Mouse (Mus musculus): Measurements from ENCODE around the gene Gm29797. TPM values are rescaled to one million over a fixed set of nuclear protein-coding genes. Genes with fewer than 3 reads are reported as not detected.

The Gm29797 gene
- polyA plus RNA-seq, 1 experiment: not detected

DNA sequence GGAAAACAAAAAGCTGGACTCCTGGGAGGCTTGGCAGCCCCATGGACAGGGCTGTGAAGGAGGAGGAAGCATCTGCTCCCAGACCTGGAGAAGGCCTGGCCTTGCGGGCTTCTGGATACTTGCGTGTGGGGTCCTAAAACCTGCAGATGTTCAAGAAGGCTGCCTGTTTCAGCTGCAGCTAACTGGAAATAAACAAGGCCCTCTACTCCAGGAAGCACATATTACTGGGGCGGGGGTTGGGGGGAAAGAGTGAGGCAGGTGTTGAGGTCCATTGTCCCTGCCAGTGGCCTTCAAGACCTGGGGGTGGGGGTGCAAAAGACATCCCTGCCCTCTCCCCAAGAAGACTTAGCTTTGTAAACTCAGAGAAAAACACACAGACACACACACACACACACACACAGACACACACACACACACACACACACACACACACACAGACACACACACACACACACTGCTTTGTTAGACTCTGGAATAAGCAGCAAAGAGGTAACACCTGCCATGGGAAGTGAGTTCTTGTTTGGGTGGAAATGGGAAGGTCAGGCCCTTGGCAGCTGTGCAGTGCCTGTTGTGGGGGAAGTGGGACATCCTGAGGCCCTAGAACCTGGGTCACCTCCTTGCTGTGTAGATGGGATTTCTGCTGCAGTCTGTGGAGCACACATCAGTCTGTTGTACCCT, 5.9 kb downstream of the Gm29797 start:
- TF ChIP-seq GATA1 (IDR thresholded peaks at IDR 0.05; ENCODE audit: low read length): no peak

- no peak for TF ChIP-seq GATA1 (IDR thresholded peaks at IDR 0.05; ENCODE audit: low read length)
These were observed 6.4 kb downstream of the Gm29797 start for GRCm38 (mm10) chr2:181663298-181663630.

- no peak for TF ChIP-seq GATA1 (IDR thresholded peaks at IDR 0.05; ENCODE audit: low read length)
These were observed 13.6 kb downstream of the Gm29797 start for GRCm38 (mm10) chr2:181670285-181670912.

DNA sequence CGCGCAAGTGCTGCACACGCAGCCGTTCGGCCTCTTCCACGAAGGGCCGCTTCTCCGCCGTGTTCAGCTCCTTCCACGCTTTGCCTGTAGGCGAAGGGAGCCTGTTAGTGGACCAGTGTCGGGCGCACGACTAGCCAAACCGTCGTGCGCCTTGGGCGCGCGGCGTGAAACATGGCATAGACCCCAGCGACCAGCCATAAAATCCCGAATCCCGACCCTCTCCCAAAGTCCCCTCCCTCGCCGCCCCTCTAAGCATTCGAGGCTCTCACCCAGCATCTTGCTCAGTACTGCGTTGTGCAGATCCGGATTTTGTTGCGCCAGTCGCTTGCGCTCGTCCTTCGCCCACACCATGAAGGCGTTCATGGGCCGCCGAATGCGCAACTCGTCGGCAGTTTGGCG, 14.1 kb downstream of the Gm29797 start:
- no peak for TF ChIP-seq GATA1 (IDR thresholded peaks at IDR 0.05; ENCODE audit: low read length)

- no peak for TF ChIP-seq GATA1 (IDR thresholded peaks at IDR 0.05; ENCODE audit: low read length)
These were observed 14.5 kb downstream of the Gm29797 start, which contains the start of gene Sox18 for GRCm38 (mm10) chr2:181671326-181671725. Gene Sox18 (minus strand): TSS chr2:181671640.

DNA sequence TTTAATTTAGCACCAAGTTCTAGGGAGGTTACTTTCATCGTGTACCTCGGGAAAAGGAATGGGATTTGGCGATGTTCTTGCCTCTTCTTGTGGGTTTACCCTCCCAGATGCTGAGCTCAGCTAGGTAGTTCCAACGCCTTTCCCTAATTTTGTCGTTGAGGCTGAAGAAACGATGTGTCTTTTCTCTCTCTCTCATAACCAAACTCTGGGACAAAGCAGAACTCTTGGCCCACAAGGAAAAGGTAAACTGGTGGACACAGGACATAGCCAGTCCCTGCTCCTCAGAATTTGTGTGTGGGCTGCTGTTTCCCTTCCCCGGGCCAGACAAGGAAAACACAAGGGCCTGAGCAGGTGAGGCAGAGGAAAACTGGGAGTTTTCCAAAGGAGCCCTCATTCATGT, 15.2 kb downstream of the Gm29797 start:
- TF ChIP-seq GATA1 (IDR thresholded peaks at IDR 0.05; ENCODE audit: low read length): no peak

- TF ChIP-seq GATA1 (IDR thresholded peaks at IDR 0.05; ENCODE audit: low read length): no peak
These were observed 16.7 kb downstream of the Gm29797 start for GRCm38 (mm10) chr2:181673501-181673900.

GRCm38 (mm10) chr2:181674934-181675333, 18.1 kb downstream of the Gm29797 start:
- TF ChIP-seq GATA1 (IDR thresholded peaks at IDR 0.05; ENCODE audit: low read length): no peak

DNA sequence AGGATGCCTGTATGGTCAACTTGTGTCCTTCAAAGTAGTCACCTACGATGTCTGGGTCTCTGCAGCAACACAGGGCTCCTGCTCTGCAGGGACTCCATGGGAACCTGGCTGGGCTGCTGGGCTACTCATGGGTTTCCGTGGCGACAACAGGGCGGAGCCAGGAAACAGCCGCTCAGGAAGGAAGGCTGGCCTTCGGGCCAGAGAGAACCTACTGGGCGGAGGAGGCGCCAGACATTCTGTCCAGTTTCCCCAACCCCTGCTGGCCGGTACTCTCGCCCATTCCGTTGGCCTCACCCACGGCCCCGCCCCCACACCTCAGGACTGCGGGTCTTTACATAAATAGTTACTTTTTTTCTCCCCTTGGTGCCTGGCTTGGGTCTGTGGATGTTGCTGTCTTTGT, 18.6 kb downstream of the Gm29797 start:
- no peak for TF ChIP-seq GATA1 (IDR thresholded peaks at IDR 0.05; ENCODE audit: low read length)

GRCm38 (mm10) chr2:181676424-181676823, 19.6 kb downstream of the Gm29797 start:
- no peak for TF ChIP-seq GATA1 (IDR thresholded peaks at IDR 0.05; ENCODE audit: low read length)

DNA sequence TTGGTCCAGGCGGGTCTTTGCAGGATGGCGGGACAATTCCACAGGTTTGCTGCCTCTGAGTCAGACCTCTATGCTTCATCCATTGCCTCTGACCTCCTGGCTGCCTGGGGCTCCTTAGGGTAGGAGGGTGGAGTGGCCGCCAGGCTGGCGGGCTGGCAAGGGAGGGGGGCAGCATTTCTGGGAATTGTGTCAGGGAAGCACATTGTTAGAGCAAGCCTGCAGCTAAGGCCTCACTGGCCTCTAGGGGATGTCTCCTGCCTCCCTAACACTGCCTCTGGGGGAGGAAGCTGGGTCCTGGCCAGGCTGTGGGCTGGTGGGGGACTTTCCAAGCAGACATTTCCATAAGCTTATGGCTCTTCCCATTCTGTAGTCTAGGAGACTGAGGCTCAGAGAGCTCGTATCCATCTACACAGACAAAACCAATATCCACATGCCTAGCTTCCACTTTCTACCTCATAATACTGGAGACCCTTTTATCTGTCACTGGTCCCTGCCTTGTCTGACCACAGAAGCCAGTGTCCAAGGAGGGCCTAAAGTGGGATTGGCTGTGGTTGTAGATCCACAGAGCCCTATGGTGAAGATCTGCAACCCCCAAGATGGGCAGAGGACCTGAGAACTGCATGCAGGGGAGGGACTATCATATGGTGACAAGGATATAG, 20.4 kb downstream of the Gm29797 start:
- TF ChIP-seq GATA1 (IDR thresholded peaks at IDR 0.05; ENCODE audit: low read length): no peak

DNA sequence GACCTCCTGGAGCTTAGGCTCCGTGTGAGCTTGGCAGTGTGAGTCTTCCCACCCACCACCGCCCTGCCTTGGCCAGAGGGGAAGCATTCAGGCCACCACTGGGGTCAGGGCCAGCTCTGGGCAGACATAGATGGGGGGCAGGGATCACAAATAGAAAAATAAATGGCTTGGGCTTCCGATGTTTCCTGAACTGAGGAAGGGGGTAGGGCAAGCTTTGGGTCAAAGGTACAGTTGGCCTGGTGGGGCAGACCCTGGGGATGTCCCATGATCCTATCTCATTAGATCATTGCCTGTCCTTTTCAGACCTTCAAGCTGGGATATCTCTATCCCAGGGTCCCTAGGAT, 20.9 kb downstream of the Gm29797 start:
- TF ChIP-seq GATA1 (IDR thresholded peaks at IDR 0.05; ENCODE audit: low read length): no peak

- TF ChIP-seq GATA1 (IDR thresholded peaks at IDR 0.05; ENCODE audit: low read length): no peak
These were observed 21.9 kb downstream of the Gm29797 start for GRCm38 (mm10) chr2:181678780-181679179.

GRCm38 (mm10) chr2:181679951-181680715, 23.3 kb downstream of the Gm29797 start, which contains the start of gene Tcea2:
Gene Tcea2 (plus strand): TSS chr2:181680310.
- TF ChIP-seq GATA1 (IDR thresholded peaks at IDR 0.05; ENCODE audit: low read length): no peak

- TF ChIP-seq GATA1 (IDR thresholded peaks at IDR 0.05; ENCODE audit: low read length): no peak
These were observed 23.9 kb downstream of the Gm29797 start for GRCm38 (mm10) chr2:181680716-181681117.

DNA sequence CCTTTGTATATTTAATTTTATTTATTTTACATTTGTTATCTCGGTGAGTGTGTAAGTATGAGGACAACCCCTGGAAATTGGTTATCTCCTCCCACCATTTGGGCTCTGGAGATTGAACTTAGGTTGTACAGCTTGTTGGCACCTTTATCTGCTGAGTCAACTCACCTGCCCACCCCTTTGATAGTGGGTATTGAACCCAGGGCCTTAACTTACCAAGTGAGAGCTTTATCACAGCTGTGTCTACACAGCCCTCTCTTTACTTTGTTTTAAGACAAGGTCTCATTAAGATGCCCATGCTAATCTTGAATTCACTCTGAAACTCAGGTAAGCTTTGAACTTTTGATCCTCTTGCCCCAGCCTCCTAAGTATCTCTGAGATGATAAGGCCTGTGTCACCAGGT, 25.1 kb downstream of the Gm29797 start:
- no peak for TF ChIP-seq GATA1 (IDR thresholded peaks at IDR 0.05; ENCODE audit: low read length)
